Mouse (Mus musculus): ENCODE results near the gene Bicral.

The Bicral gene

GRCm38 (mm10) chr17:46750580-46750979 lies 107.7 kb downstream of the Bicral start:
- DNase-seq: no peak

GRCm38 (mm10) chr17:46749282-46749681 lies 109.0 kb downstream of the Bicral start:
- no peak for DNase-seq

All from lung, postnatal 10 days (tissue).